Mouse (Mus musculus): ENCODE data around the gene Gm37240.

Gm37240 gene

GRCm38 (mm10) chr3:85397816-85398482, 489.4 kb downstream of the Gm37240 start:
- DNase-seq (ENCODE audit: low read depth), result no peak

GRCm38 (mm10) chr3:85393395-85393794, 493.9 kb downstream of the Gm37240 start:
- DNase-seq (ENCODE audit: low read depth), result no peak

GRCm38 (mm10) chr3:85391756-85392155, 495.6 kb downstream of the Gm37240 start:
- DNase-seq (ENCODE audit: low read depth), result no peak

GRCm38 (mm10) chr3:85391111-85391510, 496.2 kb downstream of the Gm37240 start:
- no peak for DNase-seq (ENCODE audit: low read depth)

GRCm38 (mm10) chr3:85385371-85385770, 501.9 kb downstream of the Gm37240 start:
- DNase-seq (ENCODE audit: low read depth), result no peak

- no peak for DNase-seq (ENCODE audit: low read depth)
Measured at GRCm38 (mm10) chr3:85383330-85383729, 504.0 kb downstream of the Gm37240 start.

GRCm38 (mm10) chr3:85378703-85379395, 508.5 kb downstream of the Gm37240 start:
- no peak for DNase-seq (ENCODE audit: low read depth)

GRCm38 (mm10) chr3:85377946-85378702, 509.2 kb downstream of the Gm37240 start:
- no peak for DNase-seq (ENCODE audit: low read depth)

GRCm38 (mm10) chr3:85377505-85377904, 509.8 kb downstream of the Gm37240 start:
- DNase-seq (ENCODE audit: low read depth), result no peak

- no peak for DNase-seq (ENCODE audit: low read depth)
Measured at GRCm38 (mm10) chr3:85376541-85376940, 510.8 kb downstream of the Gm37240 start.

GRCm38 (mm10) chr3:85373039-85373438, 514.3 kb downstream of the Gm37240 start:
- DNase-seq (ENCODE audit: low read depth), result no peak

GRCm38 (mm10) chr3:85369847-85370246, 517.5 kb downstream of the Gm37240 start:
- no peak for DNase-seq (ENCODE audit: low read depth)

- DNase-seq (ENCODE audit: low read depth), result no peak
Measured at GRCm38 (mm10) chr3:85369157-85369556, 518.2 kb downstream of the Gm37240 start.

- DNase-seq (ENCODE audit: low read depth), result no peak
Measured at GRCm38 (mm10) chr3:85368354-85369120, 518.8 kb downstream of the Gm37240 start.

GRCm38 (mm10) chr3:85364591-85365343, 522.6 kb downstream of the Gm37240 start:
- no peak for DNase-seq (ENCODE audit: low read depth)

GRCm38 (mm10) chr3:85362883-85363282, 524.4 kb downstream of the Gm37240 start:
- DNase-seq (ENCODE audit: low read depth), result no peak

GRCm38 (mm10) chr3:85356373-85356772, 530.9 kb downstream of the Gm37240 start:
- no peak for DNase-seq (ENCODE audit: low read depth)

GRCm38 (mm10) chr3:85348021-85348420, 539.3 kb downstream of the Gm37240 start:
- DNase-seq (ENCODE audit: low read depth), result no peak

- no peak for DNase-seq (ENCODE audit: low read depth)
Measured at GRCm38 (mm10) chr3:85341103-85341860, 546.0 kb downstream of the Gm37240 start.

- no peak for DNase-seq (ENCODE audit: low read depth)
Measured at GRCm38 (mm10) chr3:85340491-85340890, 546.8 kb downstream of the Gm37240 start.

- no peak for DNase-seq (ENCODE audit: low read depth)
Measured at GRCm38 (mm10) chr3:85339926-85340325, 547.4 kb downstream of the Gm37240 start.

Data from fibroblast of lung, adult 2 months (primary cell).